ENCODE assay signal across 22 mouse cellular contexts in genomic region chr15:62994691-62995090, GRCm38 (mm10).
"Had no signal": no experiment of that assay in that cellular context is flagged by ENCODE, and none has a peak within 500 bp of the region (broad histone marks: within the 10 kb centered on the region; RNA-seq: fewer than 3 reads in every experiment).

No protein-coding gene starts in this region.

- ATAC-seq: hindbrain, embryonic 16.5 days; hindbrain, postnatal 0 days; inflammation-experienced regulatory T-cells, adult 6 months; intestine, embryonic 15.5 days; intestine, embryonic 16.5 days; intestine, postnatal 0 days had no signal

- DNase-seq: heart, postnatal 10 days; heart, postnatal 14 days; heart, postnatal 36 days; heart, postnatal 4 days; kidney, adult 11 months; kidney, adult 18-20 months; kidney, adult 2 months; kidney, adult 8-10 months; kidney, adult 9 months; kidney, postnatal 10 days; kidney, postnatal 14 days; kidney, postnatal 25 days; kidney, postnatal 36 days; kidney, postnatal 4 days; layer of hippocampus, adult 9-11 months; layer of hippocampus, postnatal 36 days had no signal
